Mouse (Mus musculus) spleen, postnatal 36 days (tissue): ENCODE data around the gene Gm3238.
"Not testable (repeated sequence)": the region's sequence is repeated elsewhere in the genome, so short reads cannot be mapped to it uniquely, and the experiment has no call there.

Experiments
- DNase-seq, 2 experiments: peaks; one replicate each; pipeline ENCODE4 v3.0.0; 2022; ENCODE audit warnings: low spot score in 2 of 2, mixed read lengths in 1 of 2

Gene Gm3238

DNA sequence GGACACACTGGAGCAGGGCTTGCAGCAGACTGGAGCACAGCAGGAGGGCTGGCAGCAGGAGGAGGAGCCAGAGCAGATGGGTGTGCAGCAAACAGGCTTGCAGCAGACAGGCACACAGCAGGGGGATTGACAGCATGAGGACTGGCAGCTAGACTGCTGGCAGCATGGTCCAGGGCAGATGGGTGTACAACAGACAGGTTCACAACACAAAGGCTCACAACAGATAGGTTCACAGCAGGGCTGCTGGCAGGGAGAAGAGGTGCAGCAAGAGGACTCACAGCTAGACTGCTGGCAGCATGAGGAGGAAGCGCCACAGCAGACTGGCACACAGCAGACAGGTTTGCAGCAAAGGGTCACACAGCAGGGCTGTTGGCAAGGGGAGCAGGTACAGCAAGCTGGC lies 20.4 kb downstream of the Gm3238 start:
- not testable (repeated sequence) for DNase-seq

DNA sequence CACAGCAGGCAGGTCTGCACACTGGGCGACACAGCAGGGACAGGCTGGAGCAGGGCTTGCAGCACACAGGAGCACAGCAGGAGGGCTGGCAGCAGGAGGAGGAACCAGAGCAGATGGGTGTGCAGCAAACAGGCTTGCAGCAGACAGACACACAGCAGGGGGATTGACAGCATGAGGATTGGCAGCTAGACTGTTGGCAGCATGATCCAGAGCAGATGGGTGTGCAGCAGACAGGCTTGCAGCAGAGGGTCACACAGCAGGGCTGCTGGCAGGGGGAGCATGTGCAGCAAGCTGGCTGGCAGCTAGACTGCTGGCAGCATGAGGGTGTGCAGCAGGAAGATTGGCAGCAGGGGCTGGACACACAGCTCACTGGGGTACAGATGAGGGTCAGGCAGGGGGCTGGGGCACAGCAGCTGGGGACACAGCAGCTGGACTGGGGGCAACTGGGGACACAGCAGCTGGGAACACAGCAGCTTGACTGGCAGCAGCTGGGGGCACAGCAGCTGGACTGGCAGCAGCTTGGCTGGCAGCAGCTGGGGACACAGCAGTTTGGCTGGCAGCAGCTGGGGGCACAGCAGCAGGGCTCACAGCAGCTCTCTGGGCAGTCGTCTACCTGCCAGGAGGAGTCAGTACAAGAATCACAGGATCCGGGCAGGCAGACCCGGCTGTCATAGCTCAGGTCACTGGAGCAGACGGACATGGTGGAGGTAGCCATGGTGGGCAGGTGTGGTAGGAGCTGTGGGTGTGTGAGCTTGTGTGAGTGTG lies 29.0 kb downstream of the Gm3238 start, which contains the start of gene Gm18596:
Gm18596 (minus strand) TSS at position 715 of the 765 bp plus-strand sequence.
- not testable (repeated sequence) for DNase-seq

- no peak for DNase-seq
Measured at GRCm38 (mm10) chr10:77738929-77739328, 32.2 kb downstream of the Gm3238 start.

GRCm38 (mm10) chr10:77735928-77736327 lies 35.2 kb downstream of the Gm3238 start:
- no peak for DNase-seq

DNA sequence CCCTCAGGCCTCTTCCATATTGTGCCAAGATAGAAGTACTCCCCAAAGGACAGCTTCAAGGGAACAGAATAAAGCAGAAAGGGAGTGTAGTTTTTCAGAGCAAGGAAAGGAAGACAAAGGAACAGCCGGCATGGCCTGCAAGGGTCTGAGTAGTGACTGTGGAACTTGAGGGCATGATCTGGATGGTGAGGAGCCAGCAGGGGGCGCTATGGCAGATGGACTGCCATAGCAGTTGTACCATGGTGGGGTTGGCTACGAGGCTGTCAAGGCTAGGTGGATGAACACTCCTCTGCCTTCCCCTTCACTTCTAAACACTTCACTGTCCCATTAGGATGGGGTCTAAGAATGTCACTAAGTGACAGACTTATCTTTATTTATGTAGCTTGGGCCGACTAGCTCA lies 41.9 kb downstream of the Gm3238 start:
- DNase-seq: no peak

DNA sequence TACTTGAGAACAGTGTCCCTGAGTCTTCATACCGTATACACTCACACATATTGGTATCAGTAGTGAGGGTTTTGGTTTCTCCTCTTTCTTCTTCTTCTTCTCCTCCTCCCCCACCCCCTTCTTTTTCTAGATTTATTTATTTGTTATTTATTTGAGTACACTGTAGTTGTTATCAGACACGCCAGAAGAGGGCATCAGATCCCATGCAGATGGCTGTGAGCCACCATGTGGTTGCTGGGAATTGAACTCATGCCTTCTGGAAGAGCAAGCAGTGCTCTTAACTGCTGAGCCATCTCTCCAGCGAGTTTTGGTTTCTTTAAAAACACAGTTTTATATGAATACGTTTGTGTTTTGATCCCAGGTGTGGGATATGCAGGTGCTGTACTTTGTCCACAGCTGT lies 42.8 kb downstream of the Gm3238 start:
- DNase-seq: no peak

DNA sequence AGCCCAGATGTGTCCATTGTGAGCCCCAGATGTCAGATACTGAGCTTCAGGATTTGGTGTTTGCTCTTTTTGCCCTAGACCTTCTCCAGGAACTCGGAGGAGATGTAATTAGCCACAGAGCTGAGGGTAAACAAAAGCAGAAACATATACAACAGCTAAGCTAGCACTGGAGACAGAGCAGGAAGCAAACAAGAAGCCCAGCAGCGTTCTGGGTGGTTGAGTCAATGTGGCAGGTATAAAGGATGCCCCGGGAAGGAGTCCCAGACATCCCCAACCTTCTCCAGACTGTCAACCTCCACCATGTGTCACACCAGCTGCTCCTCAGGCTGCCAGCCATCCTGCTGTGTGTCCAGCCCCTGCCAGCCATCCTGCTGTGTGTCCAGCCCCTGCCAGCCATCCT lies 44.9 kb downstream of the Gm3238 start, which contains the start of gene Gm10100:
Gm10100 (plus strand) TSS at position 301 of the 400 bp plus-strand sequence.
- no peak for DNase-seq

- DNase-seq: no peak
Measured at GRCm38 (mm10) chr10:77724855-77725254, 46.3 kb downstream of the Gm3238 start.
